Mouse (Mus musculus): ENCODE measurements around the gene Ahcy. TPM values are rescaled to one million over a fixed set of nuclear protein-coding genes. Genes with fewer than 3 reads are reported as not detected.
A peak's percentile ranks its signal among the peaks of the same experiment; 100 is the strongest.
"Not testable (repeated sequence)": the region's sequence is repeated elsewhere in the genome, so short reads cannot be mapped to it uniquely, and the experiment has no call there.

Gene Ahcy
- polyA plus RNA-seq, 2 experiments = 61.3 to 89.4 TPM

GRCm38 (mm10) chr2:155044542-155044941, 29.8 kb downstream of the Ahcy start:
- DNase-seq (ENCODE audit: low read depth in 3 of 3, low spot score in 3 of 3) = no peak
- H3K27me3 ChIP-seq (ENCODE audit: control insufficient read depth, insufficient read depth, low read length) = no peaks in the 10 kb centered on the region
- H3K9ac ChIP-seq (replicated peaks) = no peak overlapping the region
- no peak overlapping the region for H3K4me3 ChIP-seq (ENCODE audit: insufficient read depth in 1 of 2, low read depth in 2 of 2, low read length in 2 of 2)
- H3K27ac ChIP-seq = no peak overlapping the region
- no peaks in the 10 kb centered on the region for H3K4me1 ChIP-seq (replicated peaks; ENCODE audit: control insufficient read depth in 2 of 2, insufficient read depth in 2 of 2, low read length in 1 of 2)
- TF ChIP-seq CTCF (IDR thresholded peaks at IDR 0.05; ENCODE audit: low read depth) (no peak), EP300 (IDR thresholded peaks at IDR 0.05; ENCODE audit: low read depth) (no peak)
- no peaks in the 10 kb centered on the region for H3K36me3 ChIP-seq (replicated peaks; ENCODE audit: control insufficient read depth, insufficient read depth, low read depth)
- 58% methylated on average over 3 of the region's 3 CpGs for WGBS (ENCODE audit: insufficient replicate concordance)
- H3K9me3 ChIP-seq (ENCODE audit: control insufficient read depth, low read length) = no peaks in the 10 kb centered on the region
- H3K4me2 ChIP-seq (ENCODE audit: low read depth) = no peak overlapping the region
- no peak for ATAC-seq (ENCODE audit: insufficient read depth)

GRCm38 (mm10) chr2:155039956-155040355, 34.3 kb downstream of the Ahcy start:
- H3K4me2 ChIP-seq (ENCODE audit: low read depth) = no peak overlapping the region
- H3K9ac ChIP-seq (replicated peaks) = no peak overlapping the region
- no peak overlapping the region for H3K4me3 ChIP-seq (ENCODE audit: insufficient read depth in 1 of 2, low read depth in 2 of 2, low read length in 2 of 2)
- H3K4me1 ChIP-seq (replicated peaks; ENCODE audit: control insufficient read depth in 2 of 2, insufficient read depth in 2 of 2, low read length in 1 of 2) = no peaks in the 10 kb centered on the region
- no peak for DNase-seq (ENCODE audit: low read depth in 3 of 3, low spot score in 3 of 3)
- no peaks in the 10 kb centered on the region for H3K9me3 ChIP-seq (ENCODE audit: control insufficient read depth, low read length)
- 64% methylated on average over 4 of the region's 4 CpGs for WGBS (ENCODE audit: insufficient replicate concordance)
- H3K27me3 ChIP-seq (ENCODE audit: control insufficient read depth, insufficient read depth, low read length) = no peaks in the 10 kb centered on the region
- H3K27ac ChIP-seq = no peak overlapping the region
- no peak for TF ChIP-seq CTCF (IDR thresholded peaks at IDR 0.05; ENCODE audit: low read depth)
- TF ChIP-seq EP300 (IDR thresholded peaks at IDR 0.05; ENCODE audit: low read depth) = no peak
- H3K36me3 ChIP-seq (replicated peaks; ENCODE audit: control insufficient read depth, insufficient read depth, low read depth) = no peaks in the 10 kb centered on the region
- no peak for ATAC-seq (ENCODE audit: insufficient read depth)

DNA sequence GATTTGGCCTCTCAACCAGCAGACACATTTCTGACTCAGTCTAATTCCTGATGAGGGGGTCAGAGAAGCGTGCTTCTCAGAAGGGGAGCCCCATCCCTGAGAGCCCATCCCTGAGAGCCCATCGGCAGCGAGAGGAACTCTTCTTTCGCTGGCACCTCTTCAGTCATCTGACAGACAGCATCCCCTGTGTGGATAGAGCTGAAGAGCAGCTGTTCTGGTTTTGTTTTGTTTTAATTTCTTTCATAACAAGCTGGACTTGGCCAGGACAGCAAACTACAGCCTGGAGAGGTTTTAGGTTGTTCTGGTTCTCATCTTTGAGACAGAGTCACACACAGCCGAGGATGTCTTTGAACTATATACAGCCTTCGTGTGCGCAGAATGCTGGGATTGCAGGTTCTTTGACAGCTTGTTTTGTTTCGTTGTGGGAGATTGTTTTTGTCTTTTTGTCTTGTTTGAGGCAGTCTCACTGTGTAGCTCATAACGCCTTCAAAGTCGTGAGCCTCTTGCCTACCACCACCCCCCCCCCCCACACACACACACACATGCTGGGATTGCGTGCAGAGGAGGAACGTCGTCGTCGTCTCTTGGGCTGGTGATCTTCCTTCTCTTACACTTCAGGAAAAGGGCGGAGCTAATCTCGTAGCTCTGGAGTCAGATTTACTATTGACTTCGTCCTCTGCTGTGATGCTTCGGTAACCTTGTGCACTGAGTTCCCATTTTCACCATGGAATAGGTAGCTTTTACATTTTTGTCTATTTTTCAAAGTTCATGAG, 41.2 kb downstream of the Ahcy start:
- Histone ChIP-seq H3K4me1 (replicated peaks; ENCODE audit: control insufficient read depth in 2 of 2, insufficient read depth in 2 of 2, low read length in 1 of 2) (0 out of 4 replicates have a peak, but pooled peaks cover 0 to 2% of the 10 kb centered on the region in 2 experiments), H3K9ac (replicated peaks) (no peak overlapping the region), H3K36me3 (replicated peaks; ENCODE audit: control insufficient read depth, insufficient read depth, low read depth) (no peaks in the 10 kb centered on the region), H3K9me3 (ENCODE audit: control insufficient read depth, low read length) (no peaks in the 10 kb centered on the region), H3K4me3 (ENCODE audit: insufficient read depth in 1 of 2, low read depth in 2 of 2, low read length in 2 of 2) (no peak overlapping the region), H3K4me2 (ENCODE audit: low read depth) (no peak overlapping the region), H3K27me3 (ENCODE audit: control insufficient read depth, insufficient read depth, low read length) (no peaks in the 10 kb centered on the region; the same call in 1 of the 2 replicates), H3K27ac (no peak overlapping the region)
- TF ChIP-seq EP300 (IDR thresholded peaks at IDR 0.05; ENCODE audit: low read depth) (no peak), CTCF (IDR thresholded peaks at IDR 0.05; ENCODE audit: low read depth) (no peak)
- DNase-seq (ENCODE audit: low read depth in 3 of 3, low spot score in 3 of 3) (no peak), ATAC-seq (ENCODE audit: insufficient read depth) (no peak)
- WGBS (ENCODE audit: insufficient replicate concordance) = 29% methylated on average over 19 of the region's 19 CpGs

GRCm38 (mm10) chr2:155030831-155031230, 43.5 kb downstream of the Ahcy start:
- Histone ChIP-seq H3K27me3 (ENCODE audit: control insufficient read depth, insufficient read depth, low read length) (no peaks in the 10 kb centered on the region; the same call in 1 of the 2 replicates), H3K4me2 (ENCODE audit: low read depth) (no peak overlapping the region), H3K36me3 (replicated peaks; ENCODE audit: control insufficient read depth, insufficient read depth, low read depth) (no peaks in the 10 kb centered on the region), H3K9me3 (ENCODE audit: control insufficient read depth, low read length) (no peaks in the 10 kb centered on the region), H3K4me1 (replicated peaks; ENCODE audit: control insufficient read depth in 2 of 2, insufficient read depth in 2 of 2, low read length in 1 of 2) (0 out of 4 replicates have a peak, but pooled peaks cover 0 to 2% of the 10 kb centered on the region in 2 experiments), H3K4me3 (ENCODE audit: insufficient read depth in 1 of 2, low read depth in 2 of 2, low read length in 2 of 2) (no peak overlapping the region), H3K27ac (no peak overlapping the region), H3K9ac (replicated peaks) (no peak overlapping the region)
- 64% methylated on average over 7 of the region's 7 CpGs for WGBS (ENCODE audit: insufficient replicate concordance)
- ATAC-seq (ENCODE audit: insufficient read depth) (no peak), DNase-seq (ENCODE audit: low read depth in 3 of 3, low spot score in 3 of 3) (no peak)
- TF ChIP-seq EP300 (IDR thresholded peaks at IDR 0.05; ENCODE audit: low read depth) = no peak
- TF ChIP-seq CTCF (IDR thresholded peaks at IDR 0.05; ENCODE audit: low read depth) = no peak

DNA sequence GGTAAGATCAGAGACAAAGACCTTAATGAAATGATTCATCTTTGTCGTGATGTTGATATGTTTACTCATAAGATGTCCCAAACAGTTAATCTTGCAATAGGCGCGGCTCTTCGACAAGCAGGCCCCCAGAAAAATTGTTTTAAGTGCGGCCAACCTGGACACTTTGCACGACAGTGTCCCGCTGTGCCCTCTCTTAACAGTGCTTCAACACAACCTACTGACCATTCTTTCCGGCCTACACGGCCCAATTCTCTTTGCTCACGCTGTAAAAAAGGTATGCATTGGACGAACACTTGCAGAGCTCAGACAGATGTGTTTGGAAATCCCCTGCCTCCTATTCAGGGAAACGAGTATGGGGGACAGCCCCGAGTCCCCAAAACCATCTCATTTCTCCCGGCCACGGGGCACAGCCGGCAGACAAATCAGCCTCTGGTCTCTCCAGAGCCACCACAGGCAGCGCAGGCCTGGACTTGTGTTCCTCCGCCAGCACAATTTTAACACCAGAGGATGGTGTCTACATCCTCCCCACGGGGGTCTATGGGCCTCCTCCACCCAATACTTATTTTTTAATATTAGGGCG, 54.0 kb downstream of the Ahcy start:
- peaks cover 10% of the 10 kb centered on the region; the same call in 1 of the 2 replicates for H3K27me3 ChIP-seq (ENCODE audit: control insufficient read depth, insufficient read depth, low read length)
- 48% methylated on average over 20 of the region's 20 CpGs for WGBS (ENCODE audit: insufficient replicate concordance)
- ATAC-seq (ENCODE audit: insufficient read depth); H3K27ac ChIP-seq; H3K4me3 ChIP-seq (ENCODE audit: insufficient read depth in 1 of 2, low read depth in 2 of 2, low read length in 2 of 2); H3K4me1 ChIP-seq (replicated peaks; ENCODE audit: control insufficient read depth in 2 of 2, insufficient read depth in 2 of 2, low read length in 1 of 2); H3K36me3 ChIP-seq (replicated peaks; ENCODE audit: control insufficient read depth, insufficient read depth, low read depth); H3K9me3 ChIP-seq (ENCODE audit: control insufficient read depth, low read length); H3K9ac ChIP-seq (replicated peaks); DNase-seq (ENCODE audit: low read depth in 3 of 3, low spot score in 3 of 3): not testable (repeated sequence)
- peak overlapping the region; percentile 95; the same call in 1 of the 2 replicates for H3K4me2 ChIP-seq (ENCODE audit: low read depth)
